Mouse (Mus musculus) spleen, adult 2 months (tissue): ENCODE data around the gene Rhbdf2.

Experiments used
- CTCF ChIP-seq: fragments of 200-500 bp; IDR thresholded peaks from 2 replicates; pipeline ENCODE4 v1.5.1; 2011; ENCODE audit warnings: mild to moderate bottlenecking, inconsistent platforms; ENCODE audit not compliant: insufficient read depth, insufficient read length, insufficient replicate concordance; ENCODE audit errors: extremely low read depth
- POLR2A ChIP-seq: fragments of 200-500 bp; IDR thresholded peaks from 2 replicates; pipeline ENCODE4 v1.6.1; 2011; ENCODE audit warnings: low read depth, low read length, inconsistent platforms

GRCm38 (mm10) chr11:116668839-116669238, 42.0 kb upstream of the Rhbdf2 start:
- TF ChIP-seq POLR2A (no peak), CTCF (no peak)
